Mouse (Mus musculus): ENCODE measurements around the gene C1galt1c1.
A peak's percentile ranks its signal among the peaks of the same experiment; 100 is the strongest.

C1galt1c1 gene

GRCm38 (mm10) chrX:38634801-38635637, at the start of gene C1galt1c1:
Gene C1galt1c1, minus strand, starts transcription at chrX:38635087.
- DNase-seq = peak; percentile 91

GRCm38 (mm10) chrX:38681972-38682371, 47.1 kb upstream of the C1galt1c1 start:
- DNase-seq = no peak

- no peak for DNase-seq
Observed at GRCm38 (mm10) chrX:38669111-38669903, 34.4 kb upstream of the C1galt1c1 start.

GRCm38 (mm10) chrX:38656206-38656883, 21.5 kb upstream of the C1galt1c1 start:
- no peak for DNase-seq

GRCm38 (mm10) chrX:38654681-38655080, 19.8 kb upstream of the C1galt1c1 start:
- DNase-seq = no peak

GRCm38 (mm10) chrX:38653181-38653580, 18.3 kb upstream of the C1galt1c1 start:
- no peak for DNase-seq

GRCm38 (mm10) chrX:38651167-38651566, 16.3 kb upstream of the C1galt1c1 start:
- DNase-seq = no peak

GRCm38 (mm10) chrX:38650404-38651039, 15.6 kb upstream of the C1galt1c1 start:
- no peak for DNase-seq

- DNase-seq = no peak
Observed at GRCm38 (mm10) chrX:38642183-38642582, 7.3 kb upstream of the C1galt1c1 start.

- DNase-seq = no peak
Observed at GRCm38 (mm10) chrX:38641435-38641834, 6.5 kb upstream of the C1galt1c1 start.

- DNase-seq = no peak
Observed at GRCm38 (mm10) chrX:38635638-38635931, 698 bp upstream of the C1galt1c1 start.

- peak; percentile 24 for DNase-seq
Observed at GRCm38 (mm10) chrX:38600995-38601369, 33.9 kb downstream of the C1galt1c1 start.

- peak; percentile 83 for DNase-seq
Observed at GRCm38 (mm10) chrX:38600177-38600994, 34.5 kb downstream of the C1galt1c1 start, which contains the start of gene Mcts1. Gene Mcts1, plus strand, starts transcription at chrX:38600578.

- DNase-seq = no peak
Observed at GRCm38 (mm10) chrX:38593180-38593889, 41.6 kb downstream of the C1galt1c1 start.

- DNase-seq = no peak
Observed at GRCm38 (mm10) chrX:38591749-38592148, 43.1 kb downstream of the C1galt1c1 start.

GRCm38 (mm10) chrX:38589827-38590226, 45.1 kb downstream of the C1galt1c1 start:
- no peak for DNase-seq

- no peak for DNase-seq
Observed at GRCm38 (mm10) chrX:38583261-38583660, 51.6 kb downstream of the C1galt1c1 start.

- DNase-seq = no peak
Observed at GRCm38 (mm10) chrX:38581140-38581539, 53.7 kb downstream of the C1galt1c1 start.
